Mouse (Mus musculus) activated CD4-positive, CD25-positive, alpha-beta regulatory T cell, adult 4 months (primary cell): ENCODE measurements around the gene Slc7a5. TPM values are rescaled to one million over a fixed set of nuclear protein-coding genes. Genes with fewer than 3 reads are reported as not detected.

Source experiments
- ATAC-seq: one replicate; pipeline ENCODE4 v1.8.0; 2017
- polyA plus RNA-seq, 2 experiments: library from polyadenylated mRNA; unstranded; fragments of 100-300 nt; shearing (Covaris generic); gene quantifications; one replicate each; pipeline ENCODE4 v1.2.1; 2017

Slc7a5 gene
- polyA plus RNA-seq, 2 experiments from 2014 or later = 4.7 to 6.6 TPM

- ATAC-seq = no peak
Observed at GRCm38 (mm10) chr8:121935341-121936294, 28.1 kb upstream of the Slc7a5 start.

GRCm38 (mm10) chr8:121934923-121935322 lies 27.4 kb upstream of the Slc7a5 start:
- ATAC-seq = no peak

- no peak for ATAC-seq
Observed at GRCm38 (mm10) chr8:121934506-121934905, 27.0 kb upstream of the Slc7a5 start.

DNA sequence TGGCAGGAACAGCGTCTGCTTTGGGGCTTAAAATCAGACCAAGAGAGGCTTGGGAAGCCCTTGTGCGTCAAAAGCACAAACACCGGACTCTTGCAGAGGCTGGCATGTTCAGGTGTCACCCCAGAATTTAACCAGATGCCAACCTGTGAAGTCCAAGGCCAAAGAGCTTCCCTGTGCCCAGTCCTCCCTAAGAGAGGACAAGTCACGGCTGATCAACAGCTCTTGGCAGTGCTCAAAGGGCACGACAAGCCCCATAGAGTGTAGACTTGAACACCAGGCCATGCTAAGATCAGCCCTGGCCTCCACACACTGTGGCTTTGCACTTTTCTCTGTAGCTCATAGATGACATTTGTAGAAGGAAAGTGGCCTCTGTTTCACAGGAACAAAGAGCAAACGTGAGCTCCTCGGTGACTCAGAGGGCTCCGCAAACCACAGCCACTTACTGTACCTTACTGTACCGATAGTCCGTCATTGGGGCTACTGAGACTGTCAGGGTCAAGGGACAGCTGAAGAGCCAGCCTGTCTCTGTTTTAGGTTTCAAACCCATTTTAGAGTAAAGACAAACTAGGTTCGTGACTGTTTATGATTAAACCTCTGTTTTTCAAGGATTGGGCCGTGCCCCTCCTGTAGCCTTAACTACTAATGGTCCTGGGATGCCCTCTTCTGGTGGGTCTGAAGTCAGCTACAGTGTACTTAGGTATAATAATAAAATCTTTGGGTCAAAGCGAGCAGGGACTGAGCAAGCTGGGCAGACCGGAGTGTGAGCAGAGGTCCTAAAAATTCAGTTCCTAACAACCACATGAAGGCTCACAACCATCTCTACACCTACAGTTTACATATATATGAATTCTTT lies 25.4 kb upstream of the Slc7a5 start:
- no peak for ATAC-seq

DNA sequence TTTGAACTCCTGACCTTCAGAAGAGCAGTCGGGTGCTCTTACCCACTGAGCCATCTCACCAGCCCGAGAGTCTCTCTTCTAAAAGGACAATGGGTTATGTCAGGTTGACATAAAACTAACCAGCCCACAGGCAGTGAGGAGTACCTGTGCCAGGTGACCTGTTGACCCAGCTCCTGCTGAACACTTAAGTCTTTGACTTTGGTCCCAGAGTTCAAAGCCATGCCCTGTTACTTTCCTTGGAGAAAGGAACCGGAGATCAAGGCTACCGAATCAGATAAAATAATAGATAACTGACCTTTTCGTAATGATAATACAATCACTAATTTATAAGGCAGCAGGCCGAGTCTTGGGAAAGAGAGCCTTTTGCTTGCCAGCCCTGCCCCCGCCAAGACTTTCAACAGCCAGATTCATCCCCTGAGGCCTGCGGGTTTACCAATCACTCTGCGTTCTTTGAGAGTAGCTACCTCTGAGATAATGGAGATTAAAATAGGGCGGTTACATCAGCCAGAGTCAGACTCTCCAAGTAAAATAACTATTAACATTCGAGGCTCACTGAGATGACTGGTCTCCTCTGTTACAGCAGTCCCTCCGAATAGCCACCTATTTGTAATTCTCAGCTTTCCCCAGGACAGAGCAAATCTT lies 24.7 kb upstream of the Slc7a5 start:
- ATAC-seq = no peak

DNA sequence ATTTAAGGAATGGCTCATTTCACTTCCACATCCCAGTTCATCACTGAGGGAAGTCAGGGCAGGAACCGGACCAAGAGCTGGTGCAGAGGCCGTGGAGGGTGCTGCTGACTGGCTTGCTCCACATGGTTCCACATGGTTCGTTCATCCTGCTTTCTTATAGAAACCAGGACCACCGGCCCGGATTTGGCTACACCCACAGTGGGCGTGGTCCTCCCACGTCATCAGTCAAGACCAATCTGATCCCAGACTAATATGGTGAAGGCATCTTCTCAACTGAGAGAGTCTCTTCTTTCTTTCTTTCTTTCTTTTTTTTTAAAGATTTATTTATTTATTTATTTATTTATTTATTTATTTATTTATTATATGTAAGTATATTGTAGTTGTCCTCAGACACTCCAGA lies 24.1 kb upstream of the Slc7a5 start:
- no peak for ATAC-seq

- no peak for ATAC-seq
Observed at GRCm38 (mm10) chr8:121930047-121930446, 22.6 kb upstream of the Slc7a5 start.

- ATAC-seq = peak; percentile 49
Observed at GRCm38 (mm10) chr8:121927316-121927715, 19.8 kb upstream of the Slc7a5 start.

DNA sequence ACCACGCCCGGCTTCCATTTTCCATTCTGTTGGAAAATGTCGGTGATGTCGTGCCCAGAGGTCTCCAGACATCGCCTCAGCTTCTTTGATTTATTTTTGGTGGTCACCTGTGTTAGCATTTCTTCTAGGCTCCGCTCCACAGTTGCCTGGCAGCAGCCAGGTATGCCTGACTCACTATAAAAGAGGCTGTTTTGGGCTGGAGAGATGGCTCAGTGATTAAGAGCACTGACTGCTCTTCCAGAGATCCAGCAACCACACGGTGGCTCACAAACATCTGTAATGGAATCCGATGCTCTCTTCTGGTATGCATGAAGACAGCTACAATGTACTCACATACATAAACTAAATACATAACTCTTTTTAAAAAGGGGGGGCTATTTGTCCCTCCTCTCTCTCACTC lies 18.8 kb upstream of the Slc7a5 start:
- no peak for ATAC-seq

GRCm38 (mm10) chr8:121925624-121926023 lies 18.1 kb upstream of the Slc7a5 start:
- peak; percentile 49 for ATAC-seq

DNA sequence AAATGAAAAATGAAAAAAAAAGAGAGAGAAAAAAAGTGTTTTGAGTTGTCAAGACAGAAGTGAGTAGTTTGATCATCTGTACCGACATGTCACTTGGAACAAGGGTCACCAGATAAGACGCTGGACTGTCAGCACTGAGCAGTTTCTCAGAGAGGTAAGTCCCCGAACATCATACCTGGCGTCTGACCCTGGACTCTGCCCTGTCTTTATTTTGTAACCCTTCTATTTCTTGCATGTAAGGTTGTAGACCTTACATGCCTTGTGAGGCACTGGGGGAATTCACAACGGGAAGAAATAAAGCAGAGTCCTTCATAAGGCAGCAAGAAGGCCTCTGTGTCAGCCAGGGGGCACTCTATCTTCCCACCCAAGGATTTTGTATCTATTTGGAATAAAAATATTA lies 17.2 kb upstream of the Slc7a5 start:
- ATAC-seq = no peak

GRCm38 (mm10) chr8:121922101-121922500 lies 14.6 kb upstream of the Slc7a5 start:
- no peak for ATAC-seq

DNA sequence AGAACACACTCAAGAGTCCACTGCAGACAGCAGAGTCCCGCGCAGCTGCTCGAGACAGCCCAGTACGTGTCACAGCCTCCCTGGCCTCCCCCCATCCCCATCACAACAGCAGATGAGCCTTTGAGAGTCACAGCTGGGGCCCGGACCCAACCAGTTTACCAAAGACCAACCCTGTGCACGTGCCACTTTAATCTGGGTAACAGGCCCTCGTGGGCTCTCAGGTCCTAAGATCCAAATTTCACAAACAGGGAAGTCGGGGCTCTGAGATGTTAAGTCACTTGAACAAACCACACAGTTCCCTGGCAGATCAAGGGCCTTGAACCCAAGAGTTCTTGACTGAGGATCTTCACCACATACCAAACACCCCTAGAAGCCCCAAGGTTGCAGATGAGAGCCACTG lies 14.1 kb upstream of the Slc7a5 start:
- ATAC-seq = no peak

- ATAC-seq = no peak
Observed at GRCm38 (mm10) chr8:121919731-121920130, 12.2 kb upstream of the Slc7a5 start.

GRCm38 (mm10) chr8:121919158-121919557 lies 11.7 kb upstream of the Slc7a5 start:
- no peak for ATAC-seq

DNA sequence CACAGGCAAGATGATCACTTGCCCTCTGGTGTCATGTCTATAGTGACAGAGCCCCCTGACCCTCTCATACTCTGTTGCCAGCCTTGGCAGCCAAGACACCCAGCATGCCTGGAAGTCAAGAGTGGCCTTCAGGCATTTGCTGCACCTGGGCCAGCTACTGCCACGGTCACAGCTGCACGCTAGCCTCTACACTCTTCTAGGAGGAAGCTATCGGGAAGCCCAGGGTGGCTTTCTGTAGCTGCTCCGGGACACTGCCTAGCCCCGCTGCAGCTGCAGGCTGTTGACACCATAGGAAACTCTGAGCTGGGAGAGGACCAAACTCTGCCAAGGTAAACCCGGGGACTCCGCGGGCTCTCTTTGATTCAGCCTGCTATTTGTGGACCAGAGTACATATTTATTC lies 5.9 kb upstream of the Slc7a5 start:
- ATAC-seq = no peak

- ATAC-seq = no peak
Observed at GRCm38 (mm10) chr8:121912831-121913230, 5.3 kb upstream of the Slc7a5 start.

DNA sequence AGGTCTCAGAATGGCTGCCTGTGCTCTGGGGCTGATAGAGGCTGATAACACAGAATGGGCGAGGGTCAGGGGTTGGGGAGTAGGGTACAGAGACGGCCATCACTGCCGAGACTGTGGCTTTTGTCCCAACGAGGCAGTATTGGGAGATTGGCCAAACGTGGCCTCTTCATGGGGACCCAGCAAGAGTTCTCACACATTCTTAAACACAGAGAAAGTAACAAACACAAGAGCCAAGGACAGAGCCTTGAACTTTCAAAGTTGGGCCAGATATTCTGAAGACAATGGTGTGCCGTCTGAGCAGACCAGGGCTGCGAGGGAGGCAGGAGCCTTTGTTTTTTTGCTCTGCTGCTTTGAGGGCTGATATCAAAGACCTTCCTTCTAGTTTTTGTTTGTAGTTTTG lies 4.5 kb upstream of the Slc7a5 start:
- ATAC-seq = no peak

DNA sequence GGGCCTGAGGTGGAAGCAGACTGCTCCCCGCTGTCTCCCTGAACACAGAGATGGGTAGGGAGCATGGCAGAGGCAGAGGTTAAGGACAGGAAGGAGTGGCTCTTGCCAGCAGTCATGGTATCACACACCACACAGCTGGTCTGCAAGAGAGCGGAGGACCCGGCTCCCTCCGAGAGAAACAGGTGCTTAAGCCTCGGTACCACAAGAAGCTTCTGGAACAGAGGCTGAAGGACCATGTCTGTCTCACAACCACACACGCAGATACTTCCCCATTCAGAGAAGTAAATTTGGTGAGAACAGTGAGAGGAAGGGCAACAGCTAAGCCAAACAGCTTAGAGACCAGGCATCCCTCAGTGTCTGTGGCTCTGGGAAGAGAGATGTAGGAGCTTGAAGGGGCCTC lies 3.9 kb upstream of the Slc7a5 start:
- ATAC-seq = no peak

GRCm38 (mm10) chr8:121909663-121910062 lies 2.2 kb upstream of the Slc7a5 start:
- ATAC-seq = no peak

DNA sequence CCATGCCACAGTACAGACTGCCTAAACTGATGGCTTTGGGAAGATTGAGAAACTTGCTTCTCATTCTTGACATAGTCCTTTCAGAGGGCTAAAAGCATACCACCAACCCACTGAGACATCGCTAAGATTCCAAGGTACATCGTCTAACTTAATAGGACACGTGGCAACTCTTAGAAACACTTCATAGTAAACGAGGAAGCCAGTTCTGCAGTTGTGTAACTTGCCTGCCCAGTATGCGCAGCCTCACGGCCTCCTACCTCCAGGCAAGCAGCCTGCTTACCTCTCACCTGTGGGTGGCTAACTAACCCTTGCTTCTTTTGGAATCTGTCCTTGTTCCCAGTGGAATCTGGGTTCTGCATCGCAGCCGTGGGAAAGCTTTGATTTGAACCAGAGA lies 1.7 kb upstream of the Slc7a5 start:
- ATAC-seq = no peak

DNA sequence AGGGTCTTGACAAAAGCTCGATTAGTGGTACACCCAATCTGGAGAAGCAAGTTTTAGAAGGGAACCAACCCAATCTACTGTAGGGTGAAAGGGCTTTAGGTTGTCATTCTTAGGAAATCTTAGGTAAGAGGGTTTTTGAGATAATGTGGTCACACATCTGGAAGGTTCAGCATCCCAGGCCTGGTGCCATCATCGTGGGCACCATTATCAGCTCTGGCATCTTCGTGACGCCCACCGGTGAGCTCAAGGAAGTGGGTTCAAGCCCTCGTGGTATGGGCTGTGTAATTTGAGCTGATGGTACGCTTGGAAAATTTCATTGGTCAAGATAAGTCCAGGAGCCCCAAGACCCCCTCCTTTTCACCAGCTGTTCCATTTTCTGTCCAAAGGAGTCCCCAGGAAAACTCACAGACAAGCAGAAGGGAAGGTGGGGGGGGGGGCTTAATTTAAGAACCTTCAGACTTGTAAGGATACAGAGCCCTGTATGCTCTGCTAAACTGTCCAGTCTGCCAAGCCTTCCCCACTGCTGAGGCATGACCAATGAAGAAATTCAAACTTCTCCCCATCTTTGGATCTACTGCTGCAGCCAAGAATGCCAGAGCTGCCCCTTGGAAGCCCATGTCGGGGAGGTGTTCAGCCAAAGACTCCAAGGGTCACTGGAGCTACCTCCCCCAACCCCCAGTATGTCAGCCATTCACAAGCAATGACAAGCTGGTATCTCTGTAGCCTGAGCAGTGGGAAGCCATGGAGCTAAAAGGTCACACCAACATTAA lies 1.1 kb upstream of the Slc7a5 start:
- ATAC-seq = no peak
